Mouse (Mus musculus): ENCODE data around the gene Fibin.

The Fibin gene

DNA sequence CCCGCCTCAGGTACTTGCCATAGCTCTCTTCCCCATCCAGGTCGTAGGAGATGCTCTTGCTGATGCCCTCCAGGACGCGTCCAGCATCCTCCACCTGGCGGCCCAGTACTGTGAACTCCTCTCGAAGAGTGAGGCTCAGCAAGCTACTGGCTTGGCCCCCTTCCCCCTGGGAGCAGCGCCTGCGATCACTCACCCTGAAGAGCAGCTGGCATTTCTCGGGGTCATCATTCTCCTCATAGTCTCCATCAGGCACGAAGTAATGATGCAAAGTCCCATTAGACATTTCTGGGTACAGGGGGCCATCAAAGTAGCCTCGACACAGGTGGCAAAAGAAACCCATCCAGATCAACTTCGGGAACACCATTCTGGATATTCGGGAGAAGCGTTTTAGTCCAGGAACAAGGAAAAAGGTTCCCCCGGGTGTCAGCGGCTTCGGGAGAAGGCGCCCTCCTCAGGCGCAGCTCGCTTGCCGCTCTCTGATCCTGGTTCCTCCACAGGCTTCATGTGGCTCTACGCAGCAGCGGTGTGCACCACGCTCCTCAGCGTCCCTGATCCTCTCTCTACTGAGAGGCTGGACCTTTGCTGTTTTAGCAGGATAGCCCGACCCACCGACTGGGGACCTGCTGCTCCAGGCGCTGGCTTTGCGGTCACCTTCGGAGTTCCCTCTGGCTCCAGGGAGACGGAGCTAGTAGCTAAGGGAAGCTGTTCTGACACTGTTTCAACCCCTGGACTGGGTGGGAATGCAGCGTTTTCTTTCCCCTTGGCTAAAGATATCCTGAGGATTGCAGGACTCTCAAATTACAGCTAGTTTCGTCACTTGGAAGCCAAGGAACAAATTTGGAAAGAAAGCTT, at the start of gene Fibin:
Gene Fibin (minus strand): TSS at position 752 of the 852 bp plus-strand sequence.
- DNase-seq, result peak; percentile 55

DNA sequence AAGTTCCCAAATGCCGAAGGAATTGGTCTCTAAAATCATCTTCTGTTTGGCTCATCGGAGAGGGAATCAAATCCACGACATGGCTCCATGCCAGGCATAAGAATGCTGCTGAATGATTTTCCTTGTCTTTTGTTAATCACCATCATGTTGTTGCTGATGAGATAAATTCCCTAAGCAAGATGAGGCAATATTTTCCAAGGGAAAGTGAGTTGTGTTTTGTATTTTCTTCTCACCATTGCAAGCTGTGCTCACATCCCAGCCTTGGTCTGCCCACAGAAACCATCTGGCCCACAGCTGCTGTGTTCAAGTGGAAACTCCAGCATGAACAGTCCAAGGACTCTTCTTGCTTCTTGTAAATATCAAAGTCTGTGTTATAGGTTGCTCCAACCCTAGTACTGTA, 48.4 kb upstream of the Fibin start:
- DNase-seq, result peak; percentile 37

DNA sequence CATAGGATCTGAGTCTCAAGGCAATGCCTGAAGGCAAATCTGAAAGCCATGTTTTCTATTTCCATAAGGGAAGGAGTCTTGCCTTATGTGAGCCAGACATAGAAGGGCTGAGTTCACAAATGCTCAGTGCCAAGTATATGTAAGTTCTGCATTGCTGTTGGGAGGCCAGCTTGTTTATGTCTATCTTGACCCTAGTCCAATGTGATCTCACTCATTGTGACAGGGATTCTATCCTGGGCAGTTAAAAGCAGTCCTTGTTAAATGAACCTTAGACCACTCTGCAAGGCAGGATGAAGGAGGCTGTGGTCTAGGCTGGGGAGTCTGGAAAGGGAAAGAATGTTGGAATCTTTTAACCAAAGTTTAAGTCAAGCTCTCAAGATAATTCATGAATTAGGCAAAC, 45.8 kb upstream of the Fibin start:
- DNase-seq, result no peak

DNA sequence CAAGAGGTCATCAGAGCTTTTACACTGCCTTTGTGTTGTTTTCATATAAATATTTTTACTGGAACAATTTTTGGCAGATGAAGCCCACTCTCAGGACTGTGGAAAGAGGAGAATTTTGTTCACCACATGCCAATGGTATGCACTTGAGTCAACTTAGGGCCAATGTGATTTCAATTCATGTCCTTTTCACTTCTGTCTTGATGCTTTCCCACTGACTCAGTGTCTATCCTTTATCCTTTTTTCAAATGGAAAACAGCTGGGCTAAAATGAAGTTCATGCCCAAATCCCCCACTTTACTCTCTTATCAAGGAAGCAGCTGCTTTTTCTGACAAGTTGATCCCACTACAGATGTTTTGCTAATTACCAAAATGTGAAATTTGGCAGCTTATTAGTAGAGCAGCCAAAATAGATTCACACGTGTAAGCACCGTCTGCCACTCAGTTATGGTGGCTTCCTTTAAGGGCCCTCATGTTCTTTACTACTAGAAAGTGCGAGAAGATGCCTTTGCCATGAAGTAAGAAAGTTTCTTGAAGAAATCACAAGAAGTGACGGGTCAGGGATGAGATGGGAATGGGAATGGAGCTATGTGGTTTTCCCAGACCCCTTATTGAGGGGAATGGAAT, 29.8 kb upstream of the Fibin start:
- no peak for DNase-seq

DNA sequence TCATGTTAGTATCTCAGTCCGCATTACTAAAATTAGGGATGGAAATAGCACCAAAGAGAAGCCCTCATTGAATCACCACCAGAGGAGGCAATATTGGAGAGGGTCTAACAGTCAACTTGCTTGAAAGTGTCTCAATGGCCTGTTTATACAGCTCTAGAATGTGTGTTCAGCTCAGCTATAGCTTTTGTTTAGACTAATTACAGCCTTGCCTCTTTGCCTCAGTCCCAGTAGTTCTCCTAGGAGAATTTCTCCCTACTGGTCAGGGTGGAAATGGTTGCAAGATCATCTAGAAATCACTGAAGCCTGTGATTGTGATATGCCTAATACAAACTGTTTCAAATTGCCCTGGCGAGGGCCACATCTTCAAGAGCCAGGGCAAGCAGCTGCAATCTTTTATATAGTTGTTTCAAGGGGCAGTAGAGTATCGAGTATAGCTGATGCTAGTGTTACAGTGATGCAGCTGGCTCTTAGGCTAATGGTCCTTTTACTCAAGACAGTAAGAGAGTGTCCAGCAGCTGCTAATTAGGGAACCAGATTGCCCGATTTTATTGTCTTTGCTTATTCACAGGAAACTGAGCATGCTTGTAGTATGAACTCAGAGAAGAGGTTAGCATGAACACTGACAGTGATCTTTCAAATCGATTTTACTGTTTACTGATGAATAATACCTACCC, 27.9 kb upstream of the Fibin start:
- DNase-seq, result no peak

DNA sequence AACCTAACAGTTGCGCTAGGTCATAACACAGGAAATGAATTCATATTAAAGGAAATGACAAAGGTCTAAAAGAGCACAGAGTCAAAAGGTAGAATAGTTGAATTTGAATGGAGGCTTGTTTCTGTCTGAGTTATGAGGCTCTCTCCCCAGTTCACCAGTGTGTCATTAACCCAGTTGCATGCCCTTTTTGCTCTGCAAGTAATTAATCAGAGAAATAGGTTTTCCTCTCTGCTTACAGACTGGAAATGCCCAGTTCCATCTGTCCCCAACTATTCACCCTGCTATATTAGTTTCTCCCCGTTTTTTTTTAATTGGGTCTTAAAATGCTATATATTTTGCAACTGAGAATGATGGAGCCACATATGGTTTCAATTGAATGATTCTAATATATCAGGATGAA, 16.8 kb upstream of the Fibin start:
- no peak for DNase-seq

DNA sequence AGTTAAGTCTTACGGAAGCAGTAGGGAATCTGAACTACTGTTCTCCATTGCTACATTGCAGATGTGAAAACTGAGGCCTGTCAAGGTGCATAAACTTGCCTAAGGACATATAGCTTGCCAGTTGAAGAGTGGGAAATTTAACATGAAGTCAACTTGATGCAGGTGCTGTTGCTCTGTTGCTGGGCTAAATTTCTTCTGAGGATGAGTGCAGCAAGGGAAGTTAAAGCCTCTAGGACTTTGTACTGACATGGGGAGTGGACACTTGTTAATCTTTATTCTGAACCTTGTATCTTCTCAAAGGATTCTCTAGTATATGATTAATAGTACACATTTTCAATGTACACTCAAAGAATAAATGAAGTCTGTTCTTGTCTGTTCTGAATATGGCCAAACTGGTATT, 13.7 kb upstream of the Fibin start:
- DNase-seq, result no peak

DNA sequence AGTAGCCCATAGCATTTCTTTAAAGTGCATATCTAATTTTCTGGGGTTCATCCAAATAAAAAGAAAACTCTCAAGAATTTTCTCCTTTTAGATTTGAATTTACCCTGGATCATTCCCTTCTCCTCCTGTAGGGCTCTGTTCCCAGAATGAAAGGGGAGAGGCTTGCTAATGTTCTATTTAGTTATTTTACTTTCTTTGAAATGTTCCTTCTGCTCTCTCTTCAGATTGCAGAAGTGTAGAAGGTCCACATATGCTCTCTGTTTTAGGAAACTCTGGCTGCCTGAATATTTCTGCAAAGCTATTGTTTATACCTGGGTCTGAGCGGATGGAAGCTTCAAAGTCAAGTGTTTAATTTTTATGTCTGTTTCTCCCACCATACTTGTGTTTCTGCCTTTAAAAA, 12.5 kb upstream of the Fibin start:
- DNase-seq, result no peak

DNA sequence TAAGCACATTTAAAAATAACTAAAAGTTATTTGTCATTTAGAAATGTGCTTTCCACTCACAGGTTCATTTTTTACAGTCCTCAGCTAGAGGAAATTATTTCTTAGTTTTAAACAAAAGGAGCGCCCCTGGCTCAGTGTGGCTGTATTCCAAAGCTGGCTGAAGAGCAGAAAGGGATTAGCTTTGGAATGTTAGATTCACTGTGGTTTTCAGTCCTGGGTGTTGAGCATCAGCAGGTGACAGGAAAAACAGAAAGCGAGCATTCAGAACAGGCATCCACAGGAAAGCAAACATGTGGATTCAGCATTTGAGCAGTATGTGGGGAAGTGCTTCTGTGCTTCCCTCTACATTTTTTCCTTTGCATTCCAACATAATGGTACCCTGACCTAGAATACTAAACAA, 10.2 kb upstream of the Fibin start:
- no peak for DNase-seq

DNA sequence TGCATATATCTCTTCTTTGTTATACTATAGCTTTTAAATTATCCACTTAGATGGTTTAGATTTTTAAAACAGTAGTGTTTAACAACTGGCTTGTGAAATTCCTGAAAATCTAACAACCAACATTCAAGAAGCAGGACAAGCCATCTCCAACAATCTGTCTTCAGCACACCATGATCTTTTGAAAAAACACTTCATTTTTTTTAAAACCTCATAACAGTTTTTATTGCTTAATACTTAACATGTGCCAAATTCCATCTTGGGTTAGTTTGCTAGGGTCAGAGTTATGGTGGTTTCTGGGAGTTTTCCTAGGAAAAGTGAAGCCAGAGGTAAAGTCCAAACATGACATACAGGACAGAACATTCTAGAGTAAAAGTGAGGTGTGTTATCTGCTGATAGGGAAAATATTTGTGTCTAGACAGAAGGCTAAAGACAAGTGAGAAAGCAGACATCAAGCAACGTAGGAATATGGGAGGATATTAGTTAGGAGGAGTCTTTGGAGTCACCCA, 4.5 kb upstream of the Fibin start:
- DNase-seq, result no peak

DNA sequence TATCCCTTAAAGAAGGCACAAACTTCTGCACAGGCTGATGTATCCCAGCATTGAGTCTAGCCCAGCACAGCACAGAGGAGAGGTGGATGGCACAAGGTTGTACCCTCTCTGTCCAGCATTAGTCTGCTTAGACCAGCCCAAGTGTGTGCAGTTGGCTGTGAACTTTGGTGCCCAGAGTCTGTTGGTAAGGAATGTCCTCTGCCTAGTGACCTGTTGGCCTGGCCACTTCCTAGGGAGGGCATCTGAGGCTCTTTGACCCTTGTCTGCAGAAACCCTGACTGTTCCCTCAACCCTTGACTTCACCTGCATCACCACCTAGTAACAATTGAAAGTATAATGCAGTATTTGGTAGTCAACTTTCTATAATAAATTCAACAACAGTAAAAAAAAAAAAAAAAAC, 2.4 kb upstream of the Fibin start:
- no peak for DNase-seq

DNA sequence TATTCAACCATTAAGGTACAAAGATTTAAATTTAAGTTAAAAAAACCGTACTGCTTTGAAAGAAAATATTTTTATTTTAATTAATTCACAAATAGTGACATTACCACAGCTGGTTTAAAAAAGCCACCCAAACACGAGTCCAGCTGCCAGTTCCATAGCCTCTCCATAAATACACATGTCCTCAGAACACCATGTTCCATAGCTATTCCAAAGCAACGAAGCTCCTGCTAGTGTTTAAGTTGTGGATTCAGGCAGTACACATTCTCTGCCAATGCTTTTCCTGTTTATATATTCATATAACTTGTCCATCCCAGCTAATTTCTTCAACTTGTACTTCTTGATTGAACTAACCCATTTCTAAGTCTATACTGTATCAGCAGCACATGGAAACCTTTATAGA, 872 bp upstream of the Fibin start:
- no peak for DNase-seq

DNA sequence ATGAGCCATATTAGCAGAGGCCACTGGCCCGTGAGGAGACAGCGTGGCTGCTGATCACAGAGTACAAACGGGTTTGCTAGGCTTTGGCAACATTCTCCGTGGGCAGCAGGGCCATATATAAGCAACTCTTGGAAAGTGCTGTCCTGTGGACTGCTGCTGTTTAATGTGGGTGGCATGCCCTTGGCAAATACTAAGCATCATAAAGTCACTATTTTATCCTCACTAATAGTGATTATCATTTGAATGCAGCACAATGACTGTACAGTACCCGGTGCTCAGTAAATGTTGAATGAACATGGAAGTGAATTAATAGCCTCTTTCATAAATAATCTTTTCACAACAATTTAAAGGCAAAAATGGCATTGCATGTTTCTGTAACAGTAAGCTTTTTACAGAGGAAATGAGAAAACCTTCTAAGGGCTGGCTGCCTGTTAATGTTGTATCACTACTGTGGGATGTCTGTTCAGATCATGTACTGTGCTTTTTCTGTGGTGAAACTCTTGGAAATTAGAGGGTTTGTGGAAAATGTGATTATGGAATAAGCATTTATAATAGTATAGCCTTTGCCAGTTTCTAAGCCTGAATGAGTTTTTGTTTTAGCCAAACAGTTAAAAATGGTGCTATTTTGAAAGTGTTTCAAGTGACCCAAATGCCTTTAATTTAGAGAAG, 9.5 kb downstream of the Fibin start:
- no peak for DNase-seq

DNA sequence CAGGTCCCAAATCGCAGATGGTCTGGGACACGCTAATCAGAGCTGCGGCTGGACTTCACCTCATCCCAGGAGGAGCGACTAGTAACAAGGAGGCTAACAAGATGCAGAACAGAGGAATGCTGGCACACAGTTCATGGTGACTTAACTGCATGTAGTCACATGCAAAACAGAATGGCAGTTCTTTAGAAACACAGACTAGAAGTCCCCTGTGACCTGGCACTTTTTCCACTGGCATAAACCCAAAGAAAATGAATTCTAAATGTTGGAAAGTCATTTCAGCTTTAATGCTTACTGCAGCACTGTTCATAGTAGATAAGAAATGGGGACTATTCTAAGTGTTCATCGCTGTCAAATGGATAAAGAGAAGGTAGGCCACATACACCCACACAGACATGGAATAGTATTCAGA, 11.1 kb downstream of the Fibin start:
- no peak for DNase-seq

DNA sequence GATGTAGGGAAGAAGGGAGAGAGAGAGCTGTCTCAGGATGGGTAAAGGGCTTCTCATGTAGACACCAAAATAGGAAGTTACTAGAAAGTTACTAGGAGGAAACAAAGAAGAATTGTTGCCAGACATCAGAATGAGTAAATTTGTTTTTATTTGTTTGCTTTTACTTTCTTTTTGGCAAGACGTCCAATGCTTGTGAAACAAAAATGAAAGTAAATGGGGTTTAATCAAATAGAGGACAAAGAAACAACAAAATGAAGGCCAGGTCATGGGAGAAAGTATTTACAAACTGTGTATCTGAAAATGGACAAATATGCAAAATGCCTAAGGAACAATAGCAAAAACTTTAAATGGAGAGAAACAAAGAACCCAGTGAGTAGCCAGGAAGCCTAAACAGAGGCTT, 11.6 kb downstream of the Fibin start:
- DNase-seq, result no peak

DNA sequence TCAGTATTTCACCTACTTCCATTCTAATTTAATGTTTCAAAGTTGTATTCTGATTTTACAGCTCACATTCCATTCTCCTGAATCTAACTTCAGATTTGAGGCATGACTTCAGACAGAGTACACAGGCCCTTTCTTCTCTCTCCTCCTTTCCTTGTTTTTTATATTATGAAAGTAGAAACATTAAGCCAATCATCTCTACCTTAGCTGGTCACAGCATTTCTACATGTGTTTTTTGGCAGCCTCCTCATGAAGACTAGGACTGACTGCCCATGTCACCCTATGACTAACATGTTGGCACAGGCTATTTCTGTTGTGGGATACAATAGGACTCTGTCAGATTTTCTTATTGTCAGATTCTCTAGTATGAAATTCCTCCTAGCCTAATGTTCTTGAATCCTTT, 34.0 kb downstream of the Fibin start:
- no peak for DNase-seq

DNA sequence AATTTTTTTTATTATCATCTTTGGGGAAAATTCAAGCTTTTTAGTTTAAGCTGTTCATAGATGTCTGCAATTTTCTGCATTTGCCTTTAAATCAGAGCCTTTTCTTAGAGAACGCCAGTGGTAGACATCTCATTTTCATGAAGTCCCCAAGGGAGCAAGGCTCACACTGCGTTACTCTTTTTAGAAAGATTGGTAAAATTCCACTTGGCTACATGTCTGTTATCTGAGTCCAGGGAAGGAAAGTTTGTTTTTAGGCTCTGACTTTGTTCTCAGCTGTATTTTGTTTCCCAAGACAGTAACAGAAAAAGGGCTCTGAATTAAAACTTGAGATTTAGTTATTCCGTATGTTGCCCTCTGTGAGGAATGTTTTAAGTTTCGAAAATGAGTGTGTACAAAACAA, 43.0 kb downstream of the Fibin start:
- DNase-seq, result no peak

DNA sequence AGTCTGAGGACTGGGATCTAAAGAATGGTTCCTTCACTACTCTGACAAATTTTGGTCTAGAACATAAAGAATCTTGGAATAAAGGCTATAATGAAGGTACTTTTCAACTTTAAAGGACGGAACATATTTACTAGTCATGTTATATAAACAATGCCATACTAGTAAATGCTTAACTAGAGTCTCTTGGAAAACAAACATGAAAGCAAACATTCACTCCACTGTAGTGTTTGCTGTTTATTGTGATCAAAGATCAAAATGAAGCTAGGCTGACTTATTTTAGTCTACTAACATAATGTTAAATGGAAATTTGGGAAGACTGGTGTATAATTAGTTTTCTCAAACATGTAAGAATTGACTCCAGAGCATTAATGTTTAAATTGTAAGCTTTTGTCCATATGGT, 43.7 kb downstream of the Fibin start:
- no peak for DNase-seq

DNA sequence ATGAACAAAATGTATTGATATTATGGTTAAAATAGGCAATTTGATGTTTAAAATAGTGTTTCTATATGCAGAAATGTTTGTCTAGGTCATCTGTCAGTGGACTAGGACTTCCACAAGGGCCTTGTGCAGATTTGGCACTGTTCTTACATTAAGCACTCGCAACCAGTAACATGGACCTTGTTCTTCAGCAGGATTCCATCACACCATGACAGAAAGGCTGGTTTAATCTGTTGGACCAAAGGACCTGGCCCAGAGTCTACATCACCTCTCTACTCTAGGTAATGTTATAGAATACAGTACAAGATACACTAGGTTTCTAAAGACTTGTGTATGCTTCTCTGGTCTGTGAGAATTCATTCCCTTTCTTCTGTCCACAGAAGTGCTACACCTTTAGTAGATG, 44.3 kb downstream of the Fibin start:
- DNase-seq, result no peak

DNA sequence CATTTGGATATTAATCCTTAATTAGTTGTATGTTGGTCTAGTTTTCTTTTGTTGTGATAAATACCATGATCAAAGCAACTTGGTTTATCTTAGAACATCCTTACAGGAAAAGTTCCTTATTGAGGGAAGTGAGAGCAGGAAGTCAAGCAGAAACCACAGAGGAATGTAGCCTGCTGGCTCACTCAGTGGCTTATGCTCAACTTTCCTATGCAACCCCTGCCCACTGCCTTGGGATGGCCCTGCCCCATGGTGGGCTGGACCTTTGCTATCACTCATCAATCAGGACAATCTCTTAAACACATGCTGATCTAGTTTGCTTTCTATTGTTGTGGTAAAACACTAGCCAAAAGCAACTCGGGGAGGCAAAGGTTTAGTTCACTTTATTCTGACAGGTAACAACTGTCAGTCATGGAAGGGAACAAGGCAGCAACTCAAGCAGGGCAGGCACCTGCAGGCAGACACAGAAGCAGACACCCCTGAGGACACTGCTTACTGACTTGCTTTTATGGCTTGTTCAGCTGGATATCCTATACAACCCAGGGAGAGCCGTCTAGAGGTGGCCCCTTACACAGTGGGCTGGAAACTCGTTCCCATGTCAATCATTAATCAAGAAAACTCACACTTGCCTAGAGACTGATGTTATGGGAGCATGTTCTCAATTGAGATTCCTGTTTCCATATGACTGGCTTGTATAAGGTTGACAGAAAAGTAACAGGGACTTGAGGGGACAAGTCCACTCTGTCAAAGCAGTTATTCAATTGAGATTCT, 46.7 kb downstream of the Fibin start:
- DNase-seq, result no peak

DNA sequence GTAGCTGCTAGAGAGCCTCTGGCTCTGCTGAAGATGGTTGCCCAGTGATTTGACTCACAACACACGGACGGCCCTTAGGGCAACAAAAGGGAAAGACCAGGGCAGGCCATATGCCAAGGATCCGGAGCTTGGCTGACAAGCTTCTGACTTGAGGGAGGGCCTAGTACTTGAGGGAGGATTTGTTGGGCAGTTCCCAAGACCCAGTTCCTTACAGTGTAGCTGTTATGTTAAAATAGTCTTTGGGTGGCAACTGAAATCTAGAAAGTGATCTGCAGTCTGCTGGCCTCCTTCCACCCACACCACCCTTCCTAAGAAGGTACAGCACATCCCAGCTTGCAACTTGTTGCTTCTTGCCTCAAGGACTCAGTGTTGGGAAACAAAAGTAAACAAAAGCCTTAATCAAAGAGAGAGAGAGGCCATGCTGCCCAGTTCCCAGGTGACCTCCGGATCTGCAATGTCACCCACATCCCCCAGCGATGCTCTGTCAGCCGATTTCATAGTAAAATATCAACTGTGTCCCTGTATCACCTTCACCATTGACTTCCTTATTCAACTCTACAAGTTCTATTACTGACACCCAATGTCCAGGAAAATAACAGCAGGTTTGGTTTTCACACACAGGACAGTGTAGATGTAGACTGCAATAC, 48.4 kb downstream of the Fibin start, which contains the start of gene Bbox1:
Gene Bbox1 (minus strand): TSS at position 52 of the 647 bp plus-strand sequence.
- peak; percentile 56 for DNase-seq

DNA sequence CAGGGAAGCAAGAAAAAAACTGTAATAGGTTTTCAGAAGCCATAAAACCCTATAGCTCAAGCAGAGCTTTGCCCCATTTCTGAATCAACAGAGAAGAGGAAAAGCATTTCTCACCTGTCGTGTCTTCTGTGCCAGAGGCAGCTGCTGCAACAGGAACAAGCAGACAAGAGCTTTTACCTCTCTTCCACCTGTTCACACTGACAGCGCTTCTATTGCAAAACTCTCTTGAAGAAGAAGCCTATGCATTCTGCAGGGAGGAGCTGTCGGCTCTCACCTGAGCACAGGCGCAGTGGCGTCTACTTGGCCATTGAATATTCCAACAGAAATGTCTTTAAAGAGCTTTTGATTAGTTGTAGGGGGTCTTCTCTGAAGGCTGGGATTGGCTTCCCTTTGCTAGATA, 48.9 kb downstream of the Fibin start:
- no peak for DNase-seq
